Mouse (Mus musculus): ENCODE measurements around the gene Msx3. TPM values are rescaled to one million over a fixed set of nuclear protein-coding genes. Genes with fewer than 3 reads are reported as not detected.
A peak's percentile ranks its signal among the peaks of the same experiment; 100 is the strongest.

Msx3 gene
- polyA plus RNA-seq, 1 experiment from 2014 or later: 1.2 TPM

DNA sequence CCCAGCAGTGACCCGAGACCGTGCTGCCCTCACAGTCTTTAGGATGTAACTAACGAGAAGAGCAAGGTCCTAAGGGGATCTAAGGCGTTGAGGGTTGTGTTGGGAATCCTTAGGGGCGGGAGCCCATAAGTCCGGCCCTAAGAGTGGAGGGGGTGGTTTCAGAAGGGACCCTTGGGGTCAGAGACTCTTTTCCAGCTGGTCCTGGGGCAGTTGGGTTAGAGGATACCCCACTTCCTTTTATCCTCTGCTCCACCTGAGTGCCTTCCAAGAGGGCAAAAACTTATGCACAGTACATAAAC, 12.9 kb upstream of the Msx3 start:
- Histone ChIP-seq H3K4me3 (ENCODE audit: low read depth, low read length) (peak overlapping the region; percentile 30), H3K9me3 (replicated peaks; ENCODE audit: control insufficient read depth, low read length) (no peaks in the 10 kb centered on the region), H3K4me1 (ENCODE audit: control insufficient read depth, insufficient read depth, low read length) (peaks cover 33% of the 10 kb centered on the region), H3K9ac (ENCODE audit: low read length) (peak overlapping the region; percentile 58; the same call in 1 of the 2 replicates), H3K36me3 (ENCODE audit: control insufficient read depth, insufficient read depth, low read length) (no peaks in the 10 kb centered on the region), H3K27ac (ENCODE audit: low read depth, low read length) (peak overlapping the region; percentile 76; the same call in 1 of the 2 replicates), H3K4me2 (ENCODE audit: low read length) (peak overlapping the region; percentile 72), H3K27me3 (replicated peaks; ENCODE audit: control insufficient read depth, insufficient read depth, low read length) (0 out of 2 replicates have a peak, but pooled peaks cover 10% of the 10 kb centered on the region)
- DNase-seq (ENCODE audit: low spot score) (no peak), ATAC-seq (no peak)
- 2% methylated on average over 6 of the region's 6 CpGs for WGBS

DNA sequence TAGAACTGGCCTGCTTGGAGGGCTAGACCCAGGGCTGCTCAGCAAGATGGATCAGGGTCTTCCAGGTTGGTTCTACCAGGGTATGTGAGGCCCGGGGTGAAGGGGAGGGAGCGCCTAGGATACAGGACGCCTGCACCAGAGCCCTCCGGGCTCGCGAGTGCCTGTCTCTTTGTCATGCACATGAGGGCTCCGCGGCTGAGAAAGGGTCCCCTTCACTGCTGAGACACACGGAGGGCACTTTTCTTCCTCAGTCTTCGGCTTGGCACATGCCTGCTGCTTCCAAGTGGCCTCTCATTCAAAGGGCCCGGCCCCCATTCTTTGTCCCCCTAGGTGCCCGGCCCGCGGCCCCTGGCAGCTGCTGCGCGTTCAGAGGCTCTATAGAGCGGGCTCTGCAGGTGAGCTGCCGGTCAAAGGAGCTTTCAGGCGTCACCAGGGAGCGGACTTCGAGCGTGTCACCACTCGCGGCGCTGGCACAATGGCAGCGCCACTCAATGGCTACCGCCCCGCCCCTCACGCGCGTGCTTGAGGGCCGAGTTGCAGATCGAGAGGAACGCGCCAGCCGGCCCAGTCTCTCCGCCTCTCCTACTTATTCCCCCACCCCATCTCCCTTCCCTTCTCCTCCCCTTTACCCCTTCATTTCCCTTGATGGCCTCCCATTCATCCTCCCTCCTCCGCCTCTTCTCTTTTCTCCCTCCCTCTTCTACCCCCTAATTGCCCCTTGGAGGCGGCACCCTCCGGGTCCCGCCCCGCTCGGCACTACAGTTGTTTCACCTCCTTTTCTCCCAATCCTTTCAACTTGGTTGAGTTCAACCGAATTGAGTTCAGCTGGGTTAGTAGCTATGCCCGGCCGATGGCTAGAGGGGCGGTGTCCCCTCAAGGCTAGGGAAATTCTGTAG, 12.3 kb upstream of the Msx3 start:
- H3K9ac ChIP-seq (ENCODE audit: low read length): peak overlapping the region; percentile 58
- H3K4me1 ChIP-seq (ENCODE audit: control insufficient read depth, insufficient read depth, low read length): peaks cover 33% of the 10 kb centered on the region
- H3K4me2 ChIP-seq (ENCODE audit: low read length): peak overlapping the region; percentile 72
- H3K27ac ChIP-seq (ENCODE audit: low read depth, low read length): peak overlapping the region; percentile 76
- DNase-seq (ENCODE audit: low spot score) (peak; percentile 93), ATAC-seq (peak; percentile 66)
- H3K36me3 ChIP-seq (ENCODE audit: control insufficient read depth, insufficient read depth, low read length): no peaks in the 10 kb centered on the region
- under 1% methylated on average over 47 of the region's 47 CpGs for WGBS
- H3K9me3 ChIP-seq (replicated peaks; ENCODE audit: control insufficient read depth, low read length): no peaks in the 10 kb centered on the region
- H3K27me3 ChIP-seq (replicated peaks; ENCODE audit: control insufficient read depth, insufficient read depth, low read length): peaks cover 10% of the 10 kb centered on the region; the same call in 1 of the 2 replicates
- peak overlapping the region; percentile 30 for H3K4me3 ChIP-seq (ENCODE audit: low read depth, low read length)

DNA sequence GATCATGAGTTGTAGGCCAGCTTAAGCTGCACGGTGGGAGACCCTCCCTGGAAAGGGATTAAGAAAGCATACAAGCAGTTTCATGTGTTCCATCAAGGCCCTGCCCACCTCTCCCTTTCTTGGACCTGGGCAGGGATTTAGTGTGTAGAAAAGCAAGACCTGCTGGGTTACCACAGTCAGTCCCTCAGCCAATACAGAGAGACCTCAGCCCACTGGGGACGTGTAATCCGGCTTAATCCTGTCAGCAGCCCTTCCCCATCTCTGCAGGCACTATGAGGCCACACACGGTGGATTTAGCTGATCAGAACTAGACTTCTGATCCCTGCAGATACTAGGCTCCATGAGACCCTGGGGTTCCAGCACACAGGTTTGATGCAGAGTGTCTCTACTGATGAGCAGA, 10.7 kb upstream of the Msx3 start:
- ATAC-seq (no peak), DNase-seq (ENCODE audit: low spot score) (no peak)
- H3K36me3 ChIP-seq (ENCODE audit: control insufficient read depth, insufficient read depth, low read length): no peaks in the 10 kb centered on the region
- H3K9ac ChIP-seq (ENCODE audit: low read length): no peak overlapping the region
- H3K4me3 ChIP-seq (ENCODE audit: low read depth, low read length): no peak overlapping the region
- no peak overlapping the region for H3K27ac ChIP-seq (ENCODE audit: low read depth, low read length)
- H3K4me1 ChIP-seq (ENCODE audit: control insufficient read depth, insufficient read depth, low read length): peaks cover 33% of the 10 kb centered on the region
- no peaks in the 10 kb centered on the region for H3K9me3 ChIP-seq (replicated peaks; ENCODE audit: control insufficient read depth, low read length)
- peaks cover 10% of the 10 kb centered on the region; the same call in 1 of the 2 replicates for H3K27me3 ChIP-seq (replicated peaks; ENCODE audit: control insufficient read depth, insufficient read depth, low read length)
- H3K4me2 ChIP-seq (ENCODE audit: low read length): no peak overlapping the region
- WGBS: 19% methylated on average over 4 of the region's 4 CpGs

DNA sequence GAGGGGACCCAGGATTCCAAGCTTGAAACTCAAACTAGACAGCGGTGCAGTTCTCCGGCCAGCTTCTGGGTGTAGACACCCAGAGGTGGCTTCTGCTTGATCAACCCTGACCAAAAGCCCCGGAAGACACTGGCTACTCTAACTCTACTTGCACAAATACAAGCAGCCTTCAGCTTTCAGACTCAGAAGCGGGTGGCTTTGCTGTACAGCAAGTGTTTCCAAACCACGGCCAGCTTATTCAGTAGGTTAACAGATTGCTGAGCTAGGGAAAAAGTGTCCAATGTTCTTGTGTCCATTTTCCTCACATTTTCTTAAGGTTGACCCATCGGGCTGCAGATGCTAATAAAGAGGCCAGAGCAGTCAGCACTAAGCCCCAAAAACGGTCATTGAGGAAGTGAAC, 9.6 kb upstream of the Msx3 start:
- H3K4me2 ChIP-seq (ENCODE audit: low read length): peak overlapping the region; percentile 83
- WGBS: 5% methylated on average over 7 of the region's 7 CpGs
- ATAC-seq: no peak
- no peaks in the 10 kb centered on the region for H3K9me3 ChIP-seq (replicated peaks; ENCODE audit: control insufficient read depth, low read length)
- peak overlapping the region; percentile 91 for H3K27ac ChIP-seq (ENCODE audit: low read depth, low read length)
- H3K9ac ChIP-seq (ENCODE audit: low read length): peak overlapping the region; percentile 83
- no peaks in the 10 kb centered on the region for H3K36me3 ChIP-seq (ENCODE audit: control insufficient read depth, insufficient read depth, low read length)
- DNase-seq (ENCODE audit: low spot score): no peak
- peaks cover 33% of the 10 kb centered on the region for H3K4me1 ChIP-seq (ENCODE audit: control insufficient read depth, insufficient read depth, low read length)
- peak overlapping the region; percentile 46 for H3K4me3 ChIP-seq (ENCODE audit: low read depth, low read length)
- peaks cover 6% of the 10 kb centered on the region; the same call in 1 of the 2 replicates for H3K27me3 ChIP-seq (replicated peaks; ENCODE audit: control insufficient read depth, insufficient read depth, low read length)

DNA sequence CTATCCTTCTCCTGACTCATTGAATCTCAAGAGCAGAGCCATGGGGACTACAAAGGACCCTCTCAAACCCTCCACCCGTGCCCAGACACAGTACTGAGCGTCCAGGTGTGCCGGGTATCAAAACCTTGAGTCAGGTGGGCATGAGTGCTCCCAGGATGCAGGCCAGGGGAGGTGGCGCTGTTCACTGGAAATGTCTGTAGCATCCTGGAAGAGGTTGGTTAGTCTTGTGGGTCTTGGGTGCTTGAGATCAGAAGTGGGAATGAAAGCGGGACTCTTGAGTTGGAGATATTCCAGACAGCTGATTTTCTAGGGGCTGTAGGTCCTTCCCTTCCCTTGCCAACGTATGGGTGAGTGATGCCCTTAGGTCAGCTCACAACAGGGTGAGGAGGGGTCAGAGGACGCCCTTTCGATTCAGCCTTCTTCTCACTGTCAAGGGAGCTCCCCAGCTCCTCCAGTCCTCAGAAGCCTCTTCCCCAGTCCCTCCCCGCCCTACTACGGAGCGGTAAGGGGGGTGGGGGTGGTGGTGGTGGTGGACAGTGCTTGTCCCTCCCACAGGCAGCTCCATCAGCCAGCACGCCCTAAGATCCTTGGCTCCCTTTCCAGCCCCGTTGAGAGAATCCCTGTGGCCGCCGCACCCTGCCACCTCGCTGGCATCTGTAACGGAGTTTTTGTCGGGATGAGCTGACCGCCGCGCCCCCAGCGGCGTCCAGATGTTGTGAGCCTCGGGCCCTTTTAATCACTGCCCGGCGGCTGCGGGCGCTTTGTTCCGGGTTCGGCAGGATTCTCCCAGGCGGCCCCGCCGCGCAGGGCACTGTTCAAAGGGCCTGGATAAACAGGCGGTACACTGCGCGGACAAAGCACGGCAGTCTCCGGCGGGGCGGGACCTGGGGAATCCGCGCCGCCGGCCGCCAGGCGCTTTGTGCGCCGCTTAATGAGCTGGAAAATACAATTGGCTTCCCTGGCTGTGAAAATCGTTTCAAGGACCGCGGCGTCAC, 8.8 kb upstream of the Msx3 start:
- H3K4me2 ChIP-seq (ENCODE audit: low read length): peak overlapping the region; percentile 83
- WGBS: 3% methylated on average over 52 of the region's 53 CpGs
- ATAC-seq: peak; percentile 78
- peaks cover 33% of the 10 kb centered on the region for H3K4me1 ChIP-seq (ENCODE audit: control insufficient read depth, insufficient read depth, low read length)
- no peaks in the 10 kb centered on the region for H3K9me3 ChIP-seq (replicated peaks; ENCODE audit: control insufficient read depth, low read length)
- H3K36me3 ChIP-seq (ENCODE audit: control insufficient read depth, insufficient read depth, low read length): no peaks in the 10 kb centered on the region
- peak; percentile 90 for DNase-seq (ENCODE audit: low spot score)
- peak overlapping the region; percentile 83 for H3K9ac ChIP-seq (ENCODE audit: low read length)
- H3K27me3 ChIP-seq (replicated peaks; ENCODE audit: control insufficient read depth, insufficient read depth, low read length): peaks cover 8% of the 10 kb centered on the region; the same call in 1 of the 2 replicates
- H3K27ac ChIP-seq (ENCODE audit: low read depth, low read length): peak overlapping the region; percentile 91
- H3K4me3 ChIP-seq (ENCODE audit: low read depth, low read length): peak overlapping the region; percentile 46

DNA sequence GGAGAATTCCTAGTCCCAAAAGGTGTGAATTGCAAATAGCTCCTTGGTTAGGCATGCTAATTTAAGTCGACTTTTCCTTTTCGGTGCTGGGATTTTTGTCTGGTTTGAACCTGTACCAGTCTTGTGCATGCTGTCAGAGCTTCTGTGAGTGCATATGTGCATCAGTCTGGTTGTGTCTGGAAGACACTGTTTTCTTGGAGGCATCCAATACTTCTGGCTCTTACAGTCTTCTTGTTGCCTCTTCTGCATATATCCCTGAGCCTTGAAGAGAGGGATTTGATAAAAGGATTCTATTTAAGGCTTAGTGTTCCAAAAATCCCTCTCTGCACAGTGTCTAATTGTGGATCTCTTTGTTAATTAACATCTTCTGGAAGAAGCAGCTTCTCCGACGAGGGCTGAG, 5.2 kb upstream of the Msx3 start:
- Histone ChIP-seq H3K27me3 (replicated peaks; ENCODE audit: control insufficient read depth, insufficient read depth, low read length) (peaks cover 38% of the 10 kb centered on the region), H3K9me3 (replicated peaks; ENCODE audit: control insufficient read depth, low read length) (no peaks in the 10 kb centered on the region), H3K4me3 (ENCODE audit: low read depth, low read length) (no peak overlapping the region), H3K27ac (ENCODE audit: low read depth, low read length) (no peak overlapping the region), H3K9ac (ENCODE audit: low read length) (no peak overlapping the region), H3K36me3 (ENCODE audit: control insufficient read depth, insufficient read depth, low read length) (no peaks in the 10 kb centered on the region), H3K4me2 (ENCODE audit: low read length) (no peak overlapping the region), H3K4me1 (ENCODE audit: control insufficient read depth, insufficient read depth, low read length) (peaks cover 19% of the 10 kb centered on the region)
- no peak for DNase-seq (ENCODE audit: low spot score)
- 80% methylated on average over 4 of the region's 4 CpGs for WGBS
- ATAC-seq: no peak

DNA sequence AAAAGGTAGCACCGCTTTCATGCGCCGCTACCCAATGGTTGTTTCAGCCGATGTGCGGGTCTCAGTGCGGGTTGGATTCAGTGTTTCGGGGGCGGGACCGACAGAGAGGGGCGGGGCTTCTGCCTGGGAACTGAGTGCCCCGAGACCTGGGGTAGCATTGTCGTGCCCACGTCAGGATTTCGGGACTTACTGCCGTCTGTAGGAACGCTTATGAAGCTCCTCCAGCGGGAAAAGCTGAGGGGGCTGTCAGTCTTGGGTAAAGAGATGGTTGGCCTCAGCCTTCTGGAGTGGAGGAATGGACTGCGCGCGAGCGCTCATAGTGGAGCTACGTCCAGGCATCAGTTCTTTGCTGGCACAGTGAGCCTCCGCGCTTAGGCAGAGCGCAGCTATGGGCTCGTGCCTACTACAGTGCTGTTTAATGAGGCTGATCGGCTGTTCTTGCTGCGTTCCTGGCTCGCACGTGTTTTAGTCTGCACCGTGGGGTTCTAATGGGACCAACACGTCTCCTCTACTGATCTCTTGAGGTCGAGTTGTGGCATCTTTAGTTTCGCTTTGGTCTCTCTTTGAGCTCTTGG, 313 bp upstream of the Msx3 start:
- whole genome bisulfite sequencing: under 1% methylated on average over 34 of the region's 34 CpGs
- Histone ChIP-seq H3K9me3 (replicated peaks; ENCODE audit: control insufficient read depth, low read length) (no peaks in the 10 kb centered on the region), H3K27ac (ENCODE audit: low read depth, low read length) (no peak overlapping the region), H3K4me2 (ENCODE audit: low read length) (peak overlapping the region; percentile 65), H3K36me3 (ENCODE audit: control insufficient read depth, insufficient read depth, low read length) (no peaks in the 10 kb centered on the region), H3K9ac (ENCODE audit: low read length) (no peak overlapping the region; the same call in 1 of the 2 replicates), H3K4me3 (ENCODE audit: low read depth, low read length) (peak overlapping the region; percentile 33), H3K27me3 (replicated peaks; ENCODE audit: control insufficient read depth, insufficient read depth, low read length) (peaks cover 83% of the 10 kb centered on the region), H3K4me1 (ENCODE audit: control insufficient read depth, insufficient read depth, low read length) (peaks cover 15% of the 10 kb centered on the region)
- DNase-seq (ENCODE audit: low spot score) (peak; percentile 70), ATAC-seq (peak; percentile 77)

DNA sequence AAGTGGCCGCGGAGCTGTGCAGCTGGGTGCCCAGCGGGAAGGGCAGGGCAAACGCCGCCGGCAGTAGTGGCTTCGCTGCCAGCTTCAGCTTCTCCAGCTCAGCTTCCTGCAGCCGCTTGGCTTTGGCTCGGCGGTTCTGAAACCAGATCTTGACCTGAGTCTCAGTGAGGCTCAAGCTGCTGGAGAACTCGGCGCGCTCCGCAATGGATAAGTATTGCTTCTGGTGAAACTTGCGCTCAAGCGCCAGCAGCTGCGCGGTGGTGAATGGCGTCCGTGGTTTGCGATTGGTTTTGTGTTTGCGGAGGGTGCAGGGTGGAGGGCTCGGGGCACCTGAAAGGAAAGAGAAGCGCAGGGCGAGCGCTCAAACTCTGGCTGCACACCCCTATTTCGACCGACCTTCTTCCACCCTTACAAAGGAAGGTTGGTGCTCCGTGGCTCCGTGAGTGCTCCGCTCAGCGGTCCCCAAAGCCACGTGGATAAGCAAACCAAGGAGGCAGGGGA, 1.0 kb downstream of the Msx3 start:
- DNase-seq (ENCODE audit: low spot score) (peak; percentile 46), ATAC-seq (peak; percentile 56)
- peak overlapping the region; percentile 33 for H3K4me3 ChIP-seq (ENCODE audit: low read depth, low read length)
- H3K9me3 ChIP-seq (replicated peaks; ENCODE audit: control insufficient read depth, low read length): no peaks in the 10 kb centered on the region
- H3K27ac ChIP-seq (ENCODE audit: low read depth, low read length): no peak overlapping the region
- peaks cover 82% of the 10 kb centered on the region for H3K27me3 ChIP-seq (replicated peaks; ENCODE audit: control insufficient read depth, insufficient read depth, low read length)
- no peaks in the 10 kb centered on the region for H3K36me3 ChIP-seq (ENCODE audit: control insufficient read depth, insufficient read depth, low read length)
- H3K9ac ChIP-seq (ENCODE audit: low read length): 0 out of 2 replicates have a peak overlapping the region, but pooled peaks have one; percentile 40
- under 1% methylated on average over 33 of the region's 33 CpGs for WGBS
- H3K4me2 ChIP-seq (ENCODE audit: low read length): peak overlapping the region; percentile 65
- peaks cover 15% of the 10 kb centered on the region for H3K4me1 ChIP-seq (ENCODE audit: control insufficient read depth, insufficient read depth, low read length)

All from forebrain, embryonic 14.5 days (tissue).